ENCODE assay signal across 20 mouse cellular contexts in the genomic region with DNA sequence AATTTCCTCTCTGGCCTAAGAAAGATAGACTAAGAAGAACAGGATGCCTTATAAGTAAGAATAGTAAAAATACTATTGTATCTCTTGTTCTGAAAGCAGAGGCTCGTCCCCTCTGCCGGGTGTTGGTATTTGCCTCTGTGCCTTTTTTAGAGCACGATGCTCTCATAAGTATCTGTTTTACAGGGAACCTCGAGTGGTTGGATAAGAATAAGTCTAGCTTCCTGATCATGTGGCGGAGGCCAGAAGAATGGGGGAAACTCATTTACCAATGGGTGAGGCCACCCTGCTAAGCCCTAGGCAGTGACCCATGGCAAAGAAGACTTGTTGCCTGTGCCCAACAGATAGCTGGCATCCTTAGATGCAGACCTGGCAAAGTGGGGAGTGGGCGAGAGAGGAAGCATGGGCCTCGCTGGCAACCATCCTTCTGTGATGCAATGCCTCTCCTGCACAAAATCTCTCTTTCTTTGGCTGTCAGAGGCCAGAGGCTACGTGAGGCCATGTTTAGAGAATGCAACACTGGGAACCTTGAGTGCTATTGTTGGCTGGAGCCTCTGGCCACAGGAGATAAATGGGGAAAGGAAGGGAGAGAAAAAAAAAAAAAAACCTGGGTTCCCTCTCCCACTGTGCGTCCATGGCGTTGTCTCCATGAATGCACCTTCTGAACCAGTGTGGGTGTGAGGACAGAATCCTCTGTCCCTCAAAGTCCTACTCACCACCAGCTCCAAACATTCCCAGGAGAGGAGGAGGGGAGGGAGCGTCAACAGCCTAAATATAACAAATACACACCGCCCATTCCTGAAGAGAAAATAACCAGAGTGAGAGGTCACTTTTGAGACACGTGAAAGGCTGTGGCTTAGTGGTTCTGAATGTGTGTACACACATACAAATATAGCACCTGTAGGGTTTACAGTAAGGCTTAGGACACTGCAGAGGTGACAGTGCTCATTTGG. TPM values are rescaled to one million over a fixed set of nuclear protein-coding genes. Genes with fewer than 3 reads are reported as not detected.
DNase-seq lines count a peak whose midpoint lies in the region; ATAC-seq and TF ChIP-seq lines count a peak whose summit lies in the region.
"Had no signal": no experiment of that assay in that cellular context is flagged by ENCODE, and none has a peak within 500 bp of the region (broad histone marks: within the 10 kb centered on the region; RNA-seq: fewer than 3 reads in every experiment).

No protein-coding gene starts in this region.

- H3K27me3 ChIP-seq in megakaryocyte, embryonic 14.5 days (replicated peaks), result peaks cover 7% of the 10 kb centered on the region
- H3K27me3 ChIP-seq in heart, embryonic 10.5 days (ENCODE audit: insufficient read depth, poor library complexity, severe bottlenecking), result peaks cover under 1% of the 10 kb centered on the region; the same call in 1 of the 2 replicates
- H3K27me3 ChIP-seq in heart, postnatal 0 days (ENCODE audit: control insufficient read depth, insufficient read depth, low read length), result no peaks in the 10 kb centered on the region
- H3K27me3 ChIP-seq in neural tube, embryonic 15.5 days (replicated peaks), result peaks cover 11% of the 10 kb centered on the region
- H3K27me3 ChIP-seq: embryonic facial prominence, embryonic 15.5 days had no signal

- H3K4me3 ChIP-seq in megakaryocyte, embryonic 14.5 days (replicated peaks), result peak overlapping the region; percentile 80
- no peak overlapping the region for H3K4me3 ChIP-seq in heart, embryonic 10.5 days
- H3K4me3 ChIP-seq in heart, postnatal 0 days (ENCODE audit: low read depth, low read length), result no peak overlapping the region
- H3K4me3 ChIP-seq in neural tube, embryonic 15.5 days (replicated peaks), result no peak overlapping the region
- H3K4me3 ChIP-seq: embryonic facial prominence, embryonic 15.5 days; hindbrain, embryonic 12.5 days; midbrain, embryonic 10.5 days had no signal

- no peak; the same call in 1 of the 2 replicates for TF ChIP-seq EP300 in heart, postnatal 0 days (IDR thresholded peaks at IDR 0.05; ENCODE audit: low read depth)

- H3K9ac ChIP-seq in heart, postnatal 0 days (replicated peaks; ENCODE audit: low read depth, low read length), result no peak overlapping the region
- H3K9ac ChIP-seq in neural tube, embryonic 15.5 days (replicated peaks), result no peak overlapping the region
- H3K9ac ChIP-seq: embryonic facial prominence, embryonic 15.5 days; hindbrain, embryonic 12.5 days had no signal

- TF ChIP-seq CTCF in heart, postnatal 0 days (IDR thresholded peaks at IDR 0.05; ENCODE audit: low read depth), result no peak

- H3K4me1 ChIP-seq in megakaryocyte, embryonic 14.5 days, result peaks cover 68% of the 10 kb centered on the region
- peaks cover 59% of the 10 kb centered on the region for H3K4me1 ChIP-seq in heart, embryonic 10.5 days
- H3K4me1 ChIP-seq in heart, postnatal 0 days (ENCODE audit: control insufficient read depth, insufficient read depth), result peaks cover 43% of the 10 kb centered on the region
- H3K4me1 ChIP-seq in neural tube, embryonic 15.5 days, result peaks cover 40% of the 10 kb centered on the region

- H3K36me3 ChIP-seq in megakaryocyte, embryonic 14.5 days (replicated peaks; ENCODE audit: low read length), result peaks cover 41% of the 10 kb centered on the region
- peaks cover 20% of the 10 kb centered on the region for H3K36me3 ChIP-seq in heart, embryonic 10.5 days
- H3K36me3 ChIP-seq in heart, postnatal 0 days (replicated peaks; ENCODE audit: control insufficient read depth, insufficient read depth, low read length), result peaks cover 22% of the 10 kb centered on the region; the same call in 1 of the 2 replicates
- H3K36me3 ChIP-seq in neural tube, embryonic 15.5 days, result peaks cover 21% of the 10 kb centered on the region

- WGBS in heart, embryonic 10.5 days, result 69% methylated on average over 13 of the region's 13 CpGs
- WGBS in heart, postnatal 0 days, result 32% methylated on average over 13 of the region's 13 CpGs
- 92% methylated on average over 13 of the region's 13 CpGs for WGBS in neural tube, embryonic 15.5 days

- H3K9me3 ChIP-seq in megakaryocyte, embryonic 14.5 days, result no peaks in the 10 kb centered on the region
- no peaks in the 10 kb centered on the region for H3K9me3 ChIP-seq in heart, embryonic 10.5 days
- no peaks in the 10 kb centered on the region for H3K9me3 ChIP-seq in heart, postnatal 0 days (replicated peaks; ENCODE audit: control insufficient read depth, low read length)
- no peaks in the 10 kb centered on the region for H3K9me3 ChIP-seq in neural tube, embryonic 15.5 days (replicated peaks)
- H3K9me3 ChIP-seq: embryonic facial prominence, embryonic 15.5 days; hindbrain, embryonic 12.5 days; midbrain, embryonic 10.5 days had no signal

- no peak for ATAC-seq in megakaryocyte, adult 5-6 weeks (ENCODE audit: poor library complexity, severe bottlenecking)
- peak; percentile 47 for ATAC-seq in heart, postnatal 0 days (ENCODE audit: insufficient read depth, low read depth)
- no peak for ATAC-seq in neural tube, embryonic 15.5 days (ENCODE audit: low FRiP score)
- ATAC-seq: forebrain, embryonic 16.5 days had no signal

- DNase-seq in heart, embryonic 10.5 days (ENCODE audit: low spot score), result peak; percentile 66
- DNase-seq in heart, postnatal 0 days (ENCODE audit: low spot score), result peak; percentile 81
- DNase-seq in thymus, adult 18-20 months, result no peak
- DNase-seq in kidney, postnatal 36 days, result no peak
- DNase-seq: adrenal gland, postnatal 10 days; cerebellum, adult 11 months; cerebellum, postnatal 25 days; embryo, embryonic 11 days; kidney, adult 8-10 months; kidney, postnatal 25 days; lung, adult 18-20 months; right cerebral cortex, postnatal 25 days had no signal

- H3K4me2 ChIP-seq in heart, postnatal 0 days (ENCODE audit: low read depth, low read length), result no peak overlapping the region
- H3K4me2 ChIP-seq in neural tube, embryonic 15.5 days, result no peak overlapping the region
- H3K4me2 ChIP-seq: embryonic facial prominence, embryonic 15.5 days; hindbrain, embryonic 12.5 days had no signal

- peak overlapping the region; percentile 59 for H3K27ac ChIP-seq in heart, embryonic 10.5 days
- H3K27ac ChIP-seq in heart, postnatal 0 days (ENCODE audit: low read depth), result peak overlapping the region; percentile 86
- no peak overlapping the region for H3K27ac ChIP-seq in neural tube, embryonic 15.5 days (replicated peaks)
- H3K27ac ChIP-seq: embryonic facial prominence, embryonic 15.5 days; hindbrain, embryonic 12.5 days; midbrain, embryonic 10.5 days had no signal

RNA-seq across cellular contexts. Expression of gene Vps25, which starts 2.6 kb away (rescaled TPM):
- polyA plus RNA-seq in megakaryocyte, embryonic 14.5 days (2012; ENCODE audit: insufficient read depth, low replicate concordance), result 100 and 168 TPM in 2 replicates
- 169 and 184 TPM in 2 replicates for total RNA-seq in megakaryocyte, adult 5-6 weeks (2015)
- 54.6 and 55.7 TPM in 2 replicates for total RNA-seq in megakaryocyte, adult 5-6 weeks (2017)
- polyA plus RNA-seq in heart, embryonic 10.5 days (2016; fragmentation: Nextera tagmentation; extraction: Ambion mirVana), result 130 and 137 TPM in 2 replicates
- total RNA-seq in heart, postnatal 0 days (2014; rRNA removed; ENCODE audit: low replicate concordance), result 99.2 and 116 TPM in 2 replicates
- 125 and 130 TPM in 2 replicates for polyA plus RNA-seq in heart, postnatal 0 days (2015; fragmentation: Nextera tagmentation; extraction: Ambion mirVana)
- 123 and 128 TPM in 2 replicates for polyA plus RNA-seq in neural tube, embryonic 15.5 days (2015; fragmentation: Nextera tagmentation; extraction: Ambion mirVana)

RNA-seq across cellular contexts. Expression of gene Wnk4, which starts 4.3 kb away (rescaled TPM):
- 37.7 and 87.0 TPM in 2 replicates for polyA plus RNA-seq in megakaryocyte, embryonic 14.5 days (2012; ENCODE audit: insufficient read depth, low replicate concordance)
- total RNA-seq in megakaryocyte, adult 5-6 weeks (2015), result 0.27 TPM in 1 of 2 replicates, not detected in the other
- total RNA-seq in megakaryocyte, adult 5-6 weeks (2017), result 0.15 TPM in 1 of 2 replicates, not detected in the other
- 13.9 and 14.8 TPM in 2 replicates for polyA plus RNA-seq in heart, embryonic 10.5 days (2016; fragmentation: Nextera tagmentation; extraction: Ambion mirVana)
- 2.0 and 3.2 TPM in 2 replicates for total RNA-seq in heart, postnatal 0 days (2014; rRNA removed; ENCODE audit: low replicate concordance)
- 3.8 and 4.0 TPM in 2 replicates for polyA plus RNA-seq in heart, postnatal 0 days (2015; fragmentation: Nextera tagmentation; extraction: Ambion mirVana)
- polyA plus RNA-seq in neural tube, embryonic 15.5 days (2015; fragmentation: Nextera tagmentation; extraction: Ambion mirVana), result 5.1 and 7.0 TPM in 2 replicates

RNA-seq across cellular contexts. Expression of gene Ramp2, which starts 10.3 kb away (rescaled TPM):
- 0.32 TPM in 1 of 2 replicates, not detected in the other for polyA plus RNA-seq in megakaryocyte, embryonic 14.5 days (2012; ENCODE audit: insufficient read depth, low replicate concordance)
- total RNA-seq in megakaryocyte, adult 5-6 weeks (2015), result not detected in 2 replicates
- total RNA-seq in megakaryocyte, adult 5-6 weeks (2017), result not detected in 2 replicates
- 166 and 202 TPM in 2 replicates for polyA plus RNA-seq in heart, embryonic 10.5 days (2016; fragmentation: Nextera tagmentation; extraction: Ambion mirVana)
- total RNA-seq in heart, postnatal 0 days (2014; rRNA removed; ENCODE audit: low replicate concordance), result 159 and 253 TPM in 2 replicates
- 181 and 182 TPM in 2 replicates for polyA plus RNA-seq in heart, postnatal 0 days (2015; fragmentation: Nextera tagmentation; extraction: Ambion mirVana)
- 105 and 107 TPM in 2 replicates for polyA plus RNA-seq in neural tube, embryonic 15.5 days (2015; fragmentation: Nextera tagmentation; extraction: Ambion mirVana)

RNA-seq across cellular contexts. Expression of gene Cntd1, which starts 22.7 kb away (rescaled TPM):
- not detected in 2 replicates for polyA plus RNA-seq in megakaryocyte, embryonic 14.5 days (2012; ENCODE audit: insufficient read depth, low replicate concordance)
- total RNA-seq in megakaryocyte, adult 5-6 weeks (2015), result 1.2 and 1.6 TPM in 2 replicates
- 1.7 TPM in 2 replicates for total RNA-seq in megakaryocyte, adult 5-6 weeks (2017)
- polyA plus RNA-seq in heart, embryonic 10.5 days (2016; fragmentation: Nextera tagmentation; extraction: Ambion mirVana), result 0.79 and 1.6 TPM in 2 replicates
- total RNA-seq in heart, postnatal 0 days (2014; rRNA removed; ENCODE audit: low replicate concordance), result not detected in 2 replicates
- 0.22 and 0.56 TPM in 2 replicates for polyA plus RNA-seq in heart, postnatal 0 days (2015; fragmentation: Nextera tagmentation; extraction: Ambion mirVana)
- 0.77 and 0.80 TPM in 2 replicates for polyA plus RNA-seq in neural tube, embryonic 15.5 days (2015; fragmentation: Nextera tagmentation; extraction: Ambion mirVana)
- total RNA-seq: midbrain, postnatal 0 days had no signal

RNA-seq across cellular contexts. Expression of gene Coa3, which starts 22.8 kb away (rescaled TPM):
- polyA plus RNA-seq in megakaryocyte, embryonic 14.5 days (2012; ENCODE audit: insufficient read depth, low replicate concordance), result 9.9 and 21.1 TPM in 2 replicates
- 69.8 and 71.2 TPM in 2 replicates for total RNA-seq in megakaryocyte, adult 5-6 weeks (2015)
- 23.2 and 33.6 TPM in 2 replicates for total RNA-seq in megakaryocyte, adult 5-6 weeks (2017)
- polyA plus RNA-seq in heart, embryonic 10.5 days (2016; fragmentation: Nextera tagmentation; extraction: Ambion mirVana), result 189 and 198 TPM in 2 replicates
- total RNA-seq in heart, postnatal 0 days (2014; rRNA removed; ENCODE audit: low replicate concordance), result 175 and 216 TPM in 2 replicates
- 189 and 206 TPM in 2 replicates for polyA plus RNA-seq in heart, postnatal 0 days (2015; fragmentation: Nextera tagmentation; extraction: Ambion mirVana)
- polyA plus RNA-seq in neural tube, embryonic 15.5 days (2015; fragmentation: Nextera tagmentation; extraction: Ambion mirVana), result 213 and 237 TPM in 2 replicates

Comparison
In these comparisons a context has a peak if more than half of its experiments do, and no peak if none do; other contexts are left out.
1. DNase-seq: peak in heart, embryonic 10.5 days (single experiment) and heart, postnatal 0 days (single experiment); none in thymus, adult 18-20 months (0 of 2) and kidney, postnatal 36 days (0 of 2).
2. RNA of gene Ramp2, which starts 10.3 kb away (polyA plus RNA-seq): 181 to 182 TPM in heart, postnatal 0 days, 166 to 202 TPM in heart, embryonic 10.5 days and 105 to 107 TPM in neural tube, embryonic 15.5 days; 0.32 TPM in megakaryocyte, embryonic 14.5 days; every median in the first group is over 10 times any median in the second.